Mouse (Mus musculus): ENCODE results near the gene Ier5. TPM values are rescaled to one million over a fixed set of nuclear protein-coding genes. Genes with fewer than 3 reads are reported as not detected.

Gene Ier5
- polyA plus RNA-seq, 1 experiment from 2014 or later: 15.1 TPM

- TF ChIP-seq CTCF (IDR thresholded peaks at IDR 0.05; ENCODE audit: low read depth): no peak
- Histone ChIP-seq H3K4me1 (ENCODE audit: insufficient read depth) (peaks cover 21% of the 10 kb centered on the region), H3K4me2 (no peak overlapping the region), H3K4me3 (ENCODE audit: low read depth, low read length) (no peak overlapping the region), H3K27me3 (ENCODE audit: insufficient read depth, low read length) (no peaks in the 10 kb centered on the region), H3K36me3 (ENCODE audit: insufficient read depth) (no peaks in the 10 kb centered on the region), H3K27ac (ENCODE audit: low read depth) (no peak overlapping the region), H3K9ac (no peak overlapping the region), H3K9me3 (ENCODE audit: low read depth, low read length) (no peaks in the 10 kb centered on the region)
- ATAC-seq (ENCODE audit: insufficient read depth) (no peak), DNase-seq (no peak)
- WGBS: 50% methylated on average over 4 of the region's 4 CpGs
Measured at GRCm38 (mm10) chr1:155112118-155112517, 12.7 kb upstream of the Ier5 start.

- H3K27ac ChIP-seq (ENCODE audit: low read depth): no peak overlapping the region
- H3K4me1 ChIP-seq (ENCODE audit: insufficient read depth): peaks cover 21% of the 10 kb centered on the region
- DNase-seq (no peak), ATAC-seq (ENCODE audit: insufficient read depth) (no peak)
- H3K36me3 ChIP-seq (ENCODE audit: insufficient read depth): no peaks in the 10 kb centered on the region
- no peak overlapping the region for H3K9ac ChIP-seq
- WGBS: 44% methylated on average over 6 of the region's 6 CpGs
- H3K4me3 ChIP-seq (ENCODE audit: low read depth, low read length): no peak overlapping the region
- TF ChIP-seq CTCF (IDR thresholded peaks at IDR 0.05; ENCODE audit: low read depth): no peak
- no peaks in the 10 kb centered on the region for H3K9me3 ChIP-seq (ENCODE audit: low read depth, low read length)
- H3K27me3 ChIP-seq (ENCODE audit: insufficient read depth, low read length): no peaks in the 10 kb centered on the region
- no peak overlapping the region for H3K4me2 ChIP-seq
Measured at GRCm38 (mm10) chr1:155111491-155111890, 12.1 kb upstream of the Ier5 start.

- H3K4me2 ChIP-seq: peak overlapping the region; percentile 44
- no peak overlapping the region for H3K4me3 ChIP-seq (ENCODE audit: low read depth, low read length)
- 13% methylated on average over 18 of the region's 18 CpGs for WGBS
- TF ChIP-seq CTCF (IDR thresholded peaks at IDR 0.05; ENCODE audit: low read depth): no peak
- no peaks in the 10 kb centered on the region for H3K9me3 ChIP-seq (ENCODE audit: low read depth, low read length)
- H3K27me3 ChIP-seq (ENCODE audit: insufficient read depth, low read length): no peaks in the 10 kb centered on the region
- ATAC-seq (ENCODE audit: insufficient read depth) (no peak), DNase-seq (peak; percentile 57)
- H3K27ac ChIP-seq (ENCODE audit: low read depth): no peak overlapping the region; the same call in 1 of the 2 replicates
- peak overlapping the region; percentile 31; the same call in 1 of the 2 replicates for H3K9ac ChIP-seq
- no peaks in the 10 kb centered on the region for H3K36me3 ChIP-seq (ENCODE audit: insufficient read depth)
- H3K4me1 ChIP-seq (ENCODE audit: insufficient read depth): peaks cover 21% of the 10 kb centered on the region
Measured at GRCm38 (mm10) chr1:155109387-155110350, 10.2 kb upstream of the Ier5 start.

GRCm38 (mm10) chr1:155108412-155108811 is 9.0 kb upstream of the Ier5 start:
- 33% methylated on average over 4 of the region's 4 CpGs for WGBS
- Histone ChIP-seq H3K27ac (ENCODE audit: low read depth) (no peak overlapping the region), H3K4me2 (no peak overlapping the region), H3K36me3 (ENCODE audit: insufficient read depth) (no peaks in the 10 kb centered on the region), H3K4me3 (ENCODE audit: low read depth, low read length) (no peak overlapping the region), H3K9ac (no peak overlapping the region), H3K4me1 (ENCODE audit: insufficient read depth) (peaks cover 21% of the 10 kb centered on the region), H3K9me3 (ENCODE audit: low read depth, low read length) (no peaks in the 10 kb centered on the region), H3K27me3 (ENCODE audit: insufficient read depth, low read length) (no peaks in the 10 kb centered on the region)
- TF ChIP-seq CTCF (IDR thresholded peaks at IDR 0.05; ENCODE audit: low read depth): no peak
- ATAC-seq (ENCODE audit: insufficient read depth) (no peak), DNase-seq (no peak)

GRCm38 (mm10) chr1:155107843-155108242 is 8.4 kb upstream of the Ier5 start:
- H3K9me3 ChIP-seq (ENCODE audit: low read depth, low read length): no peaks in the 10 kb centered on the region
- ATAC-seq (ENCODE audit: insufficient read depth) (no peak), DNase-seq (no peak)
- H3K27me3 ChIP-seq (ENCODE audit: insufficient read depth, low read length): no peaks in the 10 kb centered on the region
- 4% methylated on average over 5 of the region's 5 CpGs for WGBS
- H3K27ac ChIP-seq (ENCODE audit: low read depth): no peak overlapping the region
- no peak overlapping the region for H3K4me3 ChIP-seq (ENCODE audit: low read depth, low read length)
- H3K4me2 ChIP-seq: no peak overlapping the region
- no peaks in the 10 kb centered on the region for H3K36me3 ChIP-seq (ENCODE audit: insufficient read depth)
- H3K9ac ChIP-seq: no peak overlapping the region
- no peak for TF ChIP-seq CTCF (IDR thresholded peaks at IDR 0.05; ENCODE audit: low read depth)
- peaks cover 21% of the 10 kb centered on the region for H3K4me1 ChIP-seq (ENCODE audit: insufficient read depth)

DNA sequence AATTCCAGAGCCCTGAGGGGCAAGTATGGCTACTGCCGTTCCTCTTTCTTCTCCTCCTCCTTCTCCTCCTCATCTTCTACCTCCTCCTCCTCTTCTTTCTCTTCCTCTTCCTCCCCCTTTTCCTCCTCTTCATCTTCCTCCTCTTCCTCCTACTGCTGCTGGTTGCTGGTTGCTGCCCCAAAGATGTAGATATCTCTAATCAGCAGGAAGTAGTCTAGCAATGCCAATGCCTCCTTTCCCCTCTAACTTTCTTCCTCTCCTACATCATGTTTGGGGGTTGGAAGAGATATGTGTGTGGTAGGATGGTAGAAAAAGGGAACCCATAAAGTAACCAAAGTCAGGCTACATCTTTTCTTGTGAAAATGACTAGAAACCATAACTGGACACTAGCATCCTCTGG is 6.9 kb upstream of the Ier5 start:
- Histone ChIP-seq H3K4me2 (no peak overlapping the region), H3K27me3 (ENCODE audit: insufficient read depth, low read length) (no peaks in the 10 kb centered on the region), H3K4me3 (ENCODE audit: low read depth, low read length) (no peak overlapping the region), H3K4me1 (ENCODE audit: insufficient read depth) (peaks cover 21% of the 10 kb centered on the region), H3K9ac (no peak overlapping the region), H3K27ac (ENCODE audit: low read depth) (no peak overlapping the region), H3K9me3 (ENCODE audit: low read depth, low read length) (no peaks in the 10 kb centered on the region), H3K36me3 (ENCODE audit: insufficient read depth) (no peaks in the 10 kb centered on the region)
- WGBS: 56% methylated on average over 1 of the region's 1 CpGs
- ATAC-seq (ENCODE audit: insufficient read depth) (no peak), DNase-seq (no peak)
- no peak for TF ChIP-seq CTCF (IDR thresholded peaks at IDR 0.05; ENCODE audit: low read depth)

- ATAC-seq (ENCODE audit: insufficient read depth) (no peak), DNase-seq (no peak)
- H3K4me2 ChIP-seq: no peak overlapping the region
- no peaks in the 10 kb centered on the region for H3K36me3 ChIP-seq (ENCODE audit: insufficient read depth)
- no peak overlapping the region for H3K9ac ChIP-seq
- WGBS: 85% methylated on average over 5 of the region's 5 CpGs
- H3K4me1 ChIP-seq (ENCODE audit: insufficient read depth): peaks cover 14% of the 10 kb centered on the region
- H3K4me3 ChIP-seq (ENCODE audit: low read depth, low read length): no peak overlapping the region
- no peak overlapping the region for H3K27ac ChIP-seq (ENCODE audit: low read depth)
- H3K9me3 ChIP-seq (ENCODE audit: low read depth, low read length): no peaks in the 10 kb centered on the region
- no peak for TF ChIP-seq CTCF (IDR thresholded peaks at IDR 0.05; ENCODE audit: low read depth)
- H3K27me3 ChIP-seq (ENCODE audit: insufficient read depth, low read length): no peaks in the 10 kb centered on the region
Measured at GRCm38 (mm10) chr1:155103991-155104390, 4.6 kb upstream of the Ier5 start.
